Mouse (Mus musculus) cortical plate, adult 2 months (tissue): Measurements from ENCODE around the gene Edn2. TPM values are rescaled to one million over a fixed set of nuclear protein-coding genes. Genes with fewer than 3 reads are reported as not detected.

ENCODE experiments used
- H3K27ac ChIP-seq: fragments of 200-500 bp; 2 replicates; pipeline ENCODE4 v1.5.1; 2012; ENCODE audit warnings: low read length, control low read depth, inconsistent platforms; ENCODE audit not compliant: insufficient read depth
- H3K4me1 ChIP-seq: fragments of 200-500 bp; 2 replicates; pipeline ENCODE4 v1.6.1; 2011; ENCODE audit warnings: low read length; ENCODE audit not compliant: control insufficient read depth, insufficient read depth
- H3K4me3 ChIP-seq: fragments of 200-500 bp; 2 replicates; pipeline ENCODE4 v1.5.1; 2011; ENCODE audit warnings: mild to moderate bottlenecking, low read length, control low read depth; ENCODE audit not compliant: insufficient read depth
- CTCF ChIP-seq: fragments of 200-500 bp; IDR thresholded peaks from 2 replicates; pipeline ENCODE4 v1.5.1; 2011; ENCODE audit warnings: mild to moderate bottlenecking, control low read depth, low read length; ENCODE audit not compliant: insufficient read depth; ENCODE audit errors: extremely low read depth
- POLR2A ChIP-seq: fragments of 200-500 bp; IDR thresholded peaks from 2 replicates; pipeline ENCODE4 v1.6.1; 2011; ENCODE audit warnings: mild to moderate bottlenecking, low read length, control low read depth; ENCODE audit not compliant: insufficient read depth; ENCODE audit errors: extremely low read depth
- polyA plus RNA-seq: library from polyadenylated mRNA; depleted of rRNA; stranded (reverse); fragments of >200 nt; gene quantifications from 2 replicates; pipeline ENCODE4 v1.2.3, GENCODE M21; 2012

The Edn2 gene
- polyA plus RNA-seq, 1 experiment: 0.13 TPM

- Histone ChIP-seq H3K4me1 (peaks cover 5% of the 10 kb centered on the region), H3K27ac (no peak overlapping the region), H3K4me3 (no peak overlapping the region)
- TF ChIP-seq CTCF (no peak), POLR2A (no peak)
These were observed 29.4 kb upstream of the Edn2 start for GRCm38 (mm10) chr4:120131441-120132220.

GRCm38 (mm10) chr4:120134223-120134622 is 26.8 kb upstream of the Edn2 start:
- Histone ChIP-seq H3K4me1 (no peaks in the 10 kb centered on the region), H3K27ac (no peak overlapping the region), H3K4me3 (no peak overlapping the region)
- TF ChIP-seq POLR2A: no peak
- no peak for TF ChIP-seq CTCF

GRCm38 (mm10) chr4:120141810-120142209 is 19.2 kb upstream of the Edn2 start:
- peaks cover 4% of the 10 kb centered on the region for H3K4me1 ChIP-seq
- H3K27ac ChIP-seq: no peak overlapping the region
- no peak overlapping the region for H3K4me3 ChIP-seq
- TF ChIP-seq POLR2A: no peak
- no peak for TF ChIP-seq CTCF

GRCm38 (mm10) chr4:120142905-120143304 is 18.1 kb upstream of the Edn2 start:
- no peak overlapping the region for H3K4me3 ChIP-seq
- TF ChIP-seq POLR2A: no peak
- TF ChIP-seq CTCF: no peak

GRCm38 (mm10) chr4:120144343-120144742 is 16.7 kb upstream of the Edn2 start:
- Histone ChIP-seq H3K4me3 (no peak overlapping the region), H3K4me1 (peaks cover 6% of the 10 kb centered on the region), H3K27ac (no peak overlapping the region)
- TF ChIP-seq CTCF (no peak), POLR2A (no peak)

More at GRCm38 (mm10) chr4:120142905-120143304, 18.1 kb upstream of the Edn2 start:
- H3K4me1 ChIP-seq: peaks cover 4% of the 10 kb centered on the region
- no peak overlapping the region for H3K27ac ChIP-seq

GRCm38 (mm10) chr4:120145931-120146330 is 15.1 kb upstream of the Edn2 start:
- Histone ChIP-seq H3K4me3 (no peak overlapping the region), H3K27ac (no peak overlapping the region), H3K4me1 (peaks cover 6% of the 10 kb centered on the region)
- TF ChIP-seq POLR2A: no peak
- no peak for TF ChIP-seq CTCF

- no peak overlapping the region for H3K4me3 ChIP-seq
- peak overlapping the region; percentile 12; the same call in 1 of the 2 replicates for H3K27ac ChIP-seq
- TF ChIP-seq POLR2A: no peak
- H3K4me1 ChIP-seq: peaks cover 6% of the 10 kb centered on the region
These were observed 12.5 kb upstream of the Edn2 start for GRCm38 (mm10) chr4:120148291-120149141.

GRCm38 (mm10) chr4:120149142-120149524 is 11.9 kb upstream of the Edn2 start:
- H3K4me1 ChIP-seq: peaks cover 5% of the 10 kb centered on the region
- H3K4me3 ChIP-seq: no peak overlapping the region
- 0 out of 2 replicates have a peak overlapping the region, but pooled peaks have one; percentile 12 for H3K27ac ChIP-seq
- TF ChIP-seq POLR2A: no peak
- TF ChIP-seq CTCF: peak; percentile 59

- no peak overlapping the region for H3K4me3 ChIP-seq
- TF ChIP-seq POLR2A (no peak), CTCF (no peak)
- peaks cover 2% of the 10 kb centered on the region for H3K4me1 ChIP-seq
- no peak overlapping the region for H3K27ac ChIP-seq
These were observed 10.6 kb upstream of the Edn2 start for GRCm38 (mm10) chr4:120150345-120150920.
